Mouse (Mus musculus): Measurements from ENCODE around the gene Lce1c.

GRCm38 (mm10) chr3:92722631-92723030 is 43.6 kb downstream of the Lce1c start:
- TF ChIP-seq GATA1 (IDR thresholded peaks at IDR 0.05; ENCODE audit: low read length) = no peak
- no peak for TF ChIP-seq TAL1 (IDR thresholded peaks at IDR 0.05; ENCODE audit: low read length)
